Mouse (Mus musculus) neural tube, embryonic 11.5 days (tissue): ENCODE measurements around the gene Ube2d2b. TPM values are rescaled to one million over a fixed set of nuclear protein-coding genes. Genes with fewer than 3 reads are reported as not detected.
A peak's percentile ranks its signal among the peaks of the same experiment; 100 is the strongest.

ENCODE experiments used
- ATAC-seq: fragments of 200-750 bp; cut with Nextera tagmentation; 2 replicates; pipeline ENCODE4 v1.8.0; 2017; ENCODE audit warnings: moderate number of reproducible peaks, mild to moderate bottlenecking, moderate TSS enrichment, moderate library complexity; ENCODE audit not compliant: insufficient read depth, low FRiP score, low TSS enrichment
- DNase-seq: peaks from one replicate; pipeline ENCODE4 v3.0.0-alpha.2; 2015; ENCODE audit warnings: low spot score
- H3K27ac ChIP-seq: fragments of 300-500 bp; sonication (generic); 2 replicates; pipeline ENCODE4 v1.5.1; 2014; ENCODE audit warnings: low read depth, mild to moderate bottlenecking, low read length
- H3K27me3 ChIP-seq: fragments of 300-500 bp; sonication (generic); 2 replicates; pipeline ENCODE4 v1.6.1; 2014; ENCODE audit warnings: mild to moderate bottlenecking, low read length, mixed read lengths; ENCODE audit not compliant: control insufficient read depth, insufficient read depth
- H3K36me3 ChIP-seq: fragments of 300-500 bp; sonication (generic); 2 replicates; pipeline ENCODE4 v1.6.1; 2014; ENCODE audit warnings: mild to moderate bottlenecking, low read length, moderate library complexity, mixed read lengths; ENCODE audit not compliant: control insufficient read depth, insufficient read depth
- H3K4me1 ChIP-seq: fragments of 300-500 bp; sonication (generic); 2 replicates; pipeline ENCODE4 v1.6.1; 2014; ENCODE audit warnings: low read length, mixed read lengths; ENCODE audit not compliant: control insufficient read depth, insufficient read depth
- H3K4me2 ChIP-seq: fragments of 300-500 bp; sonication (generic); 2 replicates; pipeline ENCODE4 v1.6.1; 2014; ENCODE audit warnings: low read depth, mild to moderate bottlenecking, moderate library complexity
- H3K4me3 ChIP-seq: fragments of 300-500 bp; sonication (generic); 2 replicates; pipeline ENCODE4 v1.5.1; 2014; ENCODE audit warnings: low read depth, low read length
- H3K9ac ChIP-seq: fragments of 300-500 bp; sonication (generic); 2 replicates; pipeline ENCODE4 v1.6.1; 2014; ENCODE audit warnings: mild to moderate bottlenecking, low read length
- H3K9me3 ChIP-seq: fragments of 300-500 bp; sonication (generic); 2 replicates; pipeline ENCODE4 v1.6.1; 2016; ENCODE audit warnings: low read length; ENCODE audit not compliant: control insufficient read depth
- WGBS: fragments of 180-500 bp; shearing (Covaris S2); extraction: QIAGEN DNeasy Blood & Tissue Kit; methylation state at CpG from one replicate; pipeline ENCODE4 v1.1.7; 2014; 5-methylcytosine and 5-hydroxymethylcytosine counted together
- polyA plus RNA-seq: library from polyadenylated mRNA; unstranded; fragments of >200 nt; fragmentation: Nextera tagmentation; extraction: Ambion mirVana; gene quantifications from 2 replicates; pipeline ENCODE4 v1.2.1, GENCODE M21; 2014

Ube2d2b gene
- polyA plus RNA-seq, 1 experiment from 2014 or later, result not detected

DNA sequence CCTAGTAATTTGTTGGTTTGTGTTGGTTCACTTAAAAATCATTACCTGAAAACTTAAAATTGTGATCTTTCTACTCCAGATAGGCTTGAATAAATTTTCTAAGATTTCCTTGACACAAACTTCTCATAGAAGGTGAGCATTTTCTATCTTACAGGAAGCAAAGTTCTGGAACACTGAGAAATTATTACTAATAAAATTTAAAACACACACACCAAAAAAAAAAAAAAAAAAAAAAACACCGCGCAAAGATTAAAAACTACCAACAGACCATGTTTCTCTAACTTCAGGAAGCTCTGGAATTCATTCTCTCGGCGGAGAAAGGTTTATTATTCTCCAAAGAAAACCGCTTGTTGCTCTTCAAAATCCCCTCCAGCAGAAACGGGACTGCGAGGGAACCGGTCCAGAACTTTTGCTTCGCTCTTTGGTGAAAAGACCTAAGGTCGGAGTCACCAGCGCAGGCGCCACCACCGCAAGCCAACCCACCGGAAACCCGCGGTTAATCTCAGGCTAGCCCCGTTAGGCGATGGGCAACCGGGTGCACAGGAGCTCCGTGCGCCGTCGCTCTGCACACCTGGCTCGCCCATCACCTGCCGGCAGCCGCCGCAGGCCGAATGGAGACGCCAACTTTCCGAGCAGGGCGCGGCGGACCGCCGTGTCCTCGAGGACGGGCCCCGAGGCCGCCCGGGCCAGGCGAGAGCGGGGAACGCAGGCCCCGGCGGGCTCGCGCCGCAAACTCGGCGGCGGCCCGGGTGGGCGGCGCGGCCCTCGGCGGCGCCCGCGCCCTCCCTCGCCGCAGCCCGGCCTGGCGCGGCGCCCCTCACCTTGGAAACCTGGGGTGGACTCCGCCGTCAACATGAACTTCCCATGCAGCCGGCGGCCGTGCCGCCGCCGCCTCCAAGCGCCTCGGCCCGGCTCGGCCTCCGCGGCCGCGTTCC is 38.3 kb downstream of the Ube2d2b start:
- H3K4me3 ChIP-seq, result peak overlapping the region; percentile 67
- peak overlapping the region; percentile 83 for H3K27ac ChIP-seq
- H3K4me2 ChIP-seq, result peak overlapping the region; percentile 48
- ATAC-seq (peak; percentile 60; the same call in 1 of the 2 replicates), DNase-seq (peak; percentile 67)
- H3K36me3 ChIP-seq, result no peaks in the 10 kb centered on the region
- H3K27me3 ChIP-seq, result no peaks in the 10 kb centered on the region
- peak overlapping the region; percentile 85 for H3K9ac ChIP-seq
- no peaks in the 10 kb centered on the region for H3K4me1 ChIP-seq
- WGBS, result under 1% methylated on average over 64 of the region's 82 CpGs
- no peaks in the 10 kb centered on the region for H3K9me3 ChIP-seq

DNA sequence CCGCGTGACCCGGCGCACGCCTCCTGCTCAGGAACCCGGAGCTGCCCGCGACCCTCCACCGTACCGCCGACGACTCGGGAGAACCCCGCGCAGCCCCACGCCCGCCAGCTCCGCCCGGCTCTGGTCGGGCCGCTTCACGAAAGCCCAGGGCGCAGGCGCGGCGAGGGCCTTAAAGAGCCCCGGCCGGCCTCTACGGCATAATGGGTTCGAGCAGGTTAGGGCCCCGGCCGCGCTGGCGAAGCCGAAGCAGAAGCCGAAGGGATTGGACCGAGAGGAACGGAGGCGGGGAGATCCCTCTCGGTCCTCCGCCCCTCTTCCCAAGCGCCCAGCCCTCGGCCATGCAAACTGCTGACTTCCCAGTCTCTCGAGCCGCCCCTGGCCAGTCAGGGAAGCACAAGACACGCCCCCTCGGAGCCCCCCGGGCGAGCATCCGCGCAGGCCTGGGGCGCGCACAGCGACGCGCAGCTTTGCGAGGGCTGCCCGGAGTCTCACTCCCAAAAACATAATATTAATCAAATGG is 39.1 kb downstream of the Ube2d2b start:
- under 1% methylated on average over 58 of the region's 58 CpGs for WGBS
- Histone ChIP-seq H3K27me3 (no peaks in the 10 kb centered on the region), H3K36me3 (no peaks in the 10 kb centered on the region), H3K4me3 (peak overlapping the region; percentile 67), H3K9ac (peak overlapping the region; percentile 85), H3K9me3 (no peaks in the 10 kb centered on the region), H3K4me2 (peak overlapping the region; percentile 48), H3K4me1 (no peaks in the 10 kb centered on the region), H3K27ac (peak overlapping the region; percentile 83)
- ATAC-seq (peak; percentile 99), DNase-seq (peak; percentile 95)

DNA sequence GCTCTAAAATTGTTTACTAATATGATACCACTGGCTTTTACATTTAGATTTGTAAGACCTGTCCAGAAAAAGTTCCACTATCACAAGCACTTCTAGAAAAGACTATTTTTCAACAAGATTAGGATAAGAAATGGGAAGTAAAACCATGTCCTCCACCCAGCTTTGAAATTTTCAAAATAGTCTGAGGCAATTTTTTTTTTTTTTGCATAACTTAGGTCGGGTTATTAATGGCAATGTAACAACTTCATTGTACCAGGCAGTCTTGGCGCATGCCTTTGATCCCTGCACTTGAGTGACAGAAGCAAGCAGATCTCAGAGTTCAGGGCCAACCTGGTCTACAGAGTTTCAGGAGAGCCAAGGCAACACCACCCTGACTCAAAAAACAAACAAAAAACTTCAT is 39.8 kb downstream of the Ube2d2b start:
- no peak for ATAC-seq
- no peak overlapping the region for H3K9ac ChIP-seq
- H3K27ac ChIP-seq, result no peak overlapping the region
- no peaks in the 10 kb centered on the region for H3K4me1 ChIP-seq
- no peak overlapping the region for H3K4me2 ChIP-seq
- WGBS, result 77% methylated on average over 2 of the region's 2 CpGs
- no peaks in the 10 kb centered on the region for H3K27me3 ChIP-seq
- no peaks in the 10 kb centered on the region for H3K9me3 ChIP-seq
- H3K4me3 ChIP-seq, result no peak overlapping the region
- DNase-seq, result no peak
- H3K36me3 ChIP-seq, result no peaks in the 10 kb centered on the region

DNA sequence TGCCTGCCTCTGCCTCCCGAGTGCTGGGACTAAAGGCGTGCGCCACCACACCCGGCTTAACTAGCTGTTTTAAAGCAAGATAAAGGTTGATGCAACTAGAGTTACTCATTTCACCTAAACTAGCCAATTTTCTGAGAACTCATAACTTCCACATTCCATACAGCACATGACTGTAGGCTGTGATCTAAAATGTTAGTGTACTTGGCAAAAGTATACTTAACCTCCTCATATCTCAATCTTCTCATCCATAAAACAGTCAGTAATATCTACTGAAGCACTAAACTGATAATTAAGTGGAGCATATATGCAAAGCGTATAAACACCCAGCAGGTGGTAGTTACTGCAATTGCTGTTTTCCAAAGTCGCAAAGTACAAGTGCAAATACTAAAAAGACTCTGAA is 43.4 kb downstream of the Ube2d2b start:
- no peaks in the 10 kb centered on the region for H3K36me3 ChIP-seq
- no peak overlapping the region for H3K27ac ChIP-seq
- 87% methylated on average over 6 of the region's 6 CpGs for WGBS
- H3K27me3 ChIP-seq, result no peaks in the 10 kb centered on the region
- no peaks in the 10 kb centered on the region for H3K4me1 ChIP-seq
- H3K9me3 ChIP-seq, result no peaks in the 10 kb centered on the region
- H3K9ac ChIP-seq, result no peak overlapping the region
- no peak overlapping the region for H3K4me3 ChIP-seq
- ATAC-seq, result no peak
- H3K4me2 ChIP-seq, result no peak overlapping the region
- DNase-seq, result no peak

DNA sequence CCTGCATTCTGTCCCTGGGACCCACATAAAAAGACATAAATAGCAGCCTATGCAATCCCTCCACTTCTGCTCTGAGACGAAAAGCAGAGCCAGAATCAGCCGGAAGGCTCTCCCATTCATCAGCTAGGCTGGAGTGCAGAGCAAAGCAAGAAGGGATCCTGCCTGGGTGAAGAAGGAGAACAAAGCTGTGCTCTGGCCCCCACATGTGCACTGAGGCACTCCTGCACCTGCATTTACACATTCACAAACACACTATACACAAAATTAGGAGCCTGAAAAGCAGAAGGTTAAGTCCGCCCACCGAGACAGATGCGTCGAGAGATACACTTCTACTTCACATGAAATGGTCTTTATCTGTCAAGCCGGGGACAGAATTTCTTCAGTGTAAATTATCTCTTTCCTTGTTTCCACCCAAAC is 44.0 kb downstream of the Ube2d2b start:
- H3K4me1 ChIP-seq, result no peaks in the 10 kb centered on the region
- no peak overlapping the region for H3K9ac ChIP-seq
- no peak for ATAC-seq
- H3K4me2 ChIP-seq, result no peak overlapping the region
- H3K9me3 ChIP-seq, result no peaks in the 10 kb centered on the region
- H3K36me3 ChIP-seq, result no peaks in the 10 kb centered on the region
- no peak for DNase-seq
- no peaks in the 10 kb centered on the region for H3K27me3 ChIP-seq
- no peak overlapping the region for H3K27ac ChIP-seq
- H3K4me3 ChIP-seq, result no peak overlapping the region
- 80% methylated on average over 7 of the region's 7 CpGs for WGBS

DNA sequence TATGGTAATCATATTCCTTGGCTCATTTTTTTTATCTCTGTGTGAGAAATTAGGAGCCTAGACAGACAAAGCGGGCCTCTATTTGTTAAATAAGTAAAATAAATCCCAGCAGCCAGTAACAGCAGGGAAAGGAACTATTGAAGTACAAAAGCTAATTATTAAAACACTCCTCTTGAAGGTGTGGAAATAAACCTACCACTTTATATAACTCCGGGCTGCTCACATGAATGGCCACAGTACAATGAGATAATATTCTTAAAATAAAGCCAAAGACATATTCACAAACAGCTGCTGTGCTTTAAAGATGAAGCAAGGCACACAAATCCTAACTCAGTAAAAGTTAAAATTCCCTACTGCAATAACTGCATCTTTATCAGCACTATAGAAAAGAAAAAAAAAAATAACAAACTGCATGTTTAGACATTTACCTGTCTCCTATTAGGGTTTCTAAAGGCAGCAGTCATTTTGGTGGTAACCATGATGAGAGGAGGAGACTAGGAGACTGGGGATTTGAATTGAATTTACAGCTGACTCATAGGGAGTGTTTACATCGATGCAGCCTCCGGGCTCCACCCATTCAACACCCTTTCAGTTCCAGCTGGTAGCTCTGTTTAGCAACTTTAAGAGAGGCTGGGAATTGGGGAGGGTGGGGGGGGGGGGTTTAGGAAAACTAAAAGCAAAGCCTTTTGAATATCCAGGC is 44.8 kb downstream of the Ube2d2b start, which contains the start of gene Evi5:
TSS of gene Evi5 (minus strand) at position 547 of the 700 bp plus-strand sequence.
- no peak within 1 kb of the TSS for H3K27ac ChIP-seq
- no peaks in the 10 kb centered on the region for H3K9me3 ChIP-seq
- no peaks in the 10 kb centered on the region for H3K27me3 ChIP-seq
- H3K9ac ChIP-seq, result no peak within 1 kb of the TSS
- DNase-seq (no peak), ATAC-seq (no peak)
- WGBS, result 45% methylated on average over 4 of the region's 4 CpGs
- H3K4me3 ChIP-seq, result no peak within 1 kb of the TSS
- H3K36me3 ChIP-seq, result no peaks in the 10 kb centered on the region
- no peaks in the 10 kb centered on the region for H3K4me1 ChIP-seq
- no peak within 1 kb of the TSS for H3K4me2 ChIP-seq

DNA sequence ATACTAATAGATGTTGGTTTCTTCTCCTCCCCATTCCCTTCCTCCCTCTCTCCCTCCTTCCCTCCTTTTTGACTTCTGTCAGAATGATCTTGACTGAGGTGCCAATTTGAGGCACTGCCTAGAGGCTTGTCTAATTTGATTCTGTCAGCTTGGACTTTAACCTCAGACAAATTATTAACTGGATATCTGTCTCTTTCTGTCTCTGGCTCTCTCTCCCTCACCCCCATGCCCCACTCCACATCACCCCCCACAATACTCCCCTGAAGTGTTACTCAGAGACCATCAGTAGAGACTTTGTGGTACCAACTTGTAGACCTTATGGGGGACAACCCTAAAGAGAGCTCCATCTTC is 45.3 kb downstream of the Ube2d2b start:
- Histone ChIP-seq H3K4me1 (no peaks in the 10 kb centered on the region), H3K27ac (no peak overlapping the region), H3K27me3 (no peaks in the 10 kb centered on the region), H3K4me2 (no peak overlapping the region), H3K4me3 (no peak overlapping the region), H3K9me3 (no peaks in the 10 kb centered on the region), H3K36me3 (no peaks in the 10 kb centered on the region), H3K9ac (no peak overlapping the region)
- ATAC-seq (no peak), DNase-seq (no peak)

DNA sequence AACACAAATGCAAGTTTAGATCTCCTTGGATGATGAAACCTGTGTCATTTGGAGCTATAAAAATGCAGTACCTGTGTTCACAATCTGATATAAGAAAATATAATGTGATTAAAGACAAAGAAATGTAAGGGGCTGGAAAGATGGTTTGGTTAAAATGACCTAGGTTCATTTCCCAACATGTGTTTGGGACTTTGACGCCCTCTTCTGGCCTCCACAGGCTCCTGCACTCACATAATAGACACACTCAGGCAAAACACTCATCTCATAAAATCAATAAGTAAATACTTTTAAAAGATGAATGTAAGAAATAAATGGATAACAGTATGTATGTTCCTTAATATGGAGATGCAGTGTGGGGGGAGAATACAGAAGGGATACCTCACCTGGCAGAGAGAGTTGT is 47.2 kb downstream of the Ube2d2b start:
- no peak overlapping the region for H3K9ac ChIP-seq
- H3K27me3 ChIP-seq, result no peaks in the 10 kb centered on the region
- no peaks in the 10 kb centered on the region for H3K36me3 ChIP-seq
- no peak overlapping the region for H3K4me3 ChIP-seq
- H3K9me3 ChIP-seq, result no peaks in the 10 kb centered on the region
- DNase-seq (no peak), ATAC-seq (no peak)
- H3K27ac ChIP-seq, result no peak overlapping the region
- H3K4me2 ChIP-seq, result no peak overlapping the region
- H3K4me1 ChIP-seq, result no peaks in the 10 kb centered on the region
- WGBS, result 74% methylated on average over 1 of the region's 1 CpGs
